Mouse (Mus musculus): ENCODE measurements around the gene Rab39. TPM values are rescaled to one million over a fixed set of nuclear protein-coding genes. Genes with fewer than 3 reads are reported as not detected.

The Rab39 gene
- polyA plus RNA-seq, 1 experiment from 2014 or later, result 0.60 TPM

DNA sequence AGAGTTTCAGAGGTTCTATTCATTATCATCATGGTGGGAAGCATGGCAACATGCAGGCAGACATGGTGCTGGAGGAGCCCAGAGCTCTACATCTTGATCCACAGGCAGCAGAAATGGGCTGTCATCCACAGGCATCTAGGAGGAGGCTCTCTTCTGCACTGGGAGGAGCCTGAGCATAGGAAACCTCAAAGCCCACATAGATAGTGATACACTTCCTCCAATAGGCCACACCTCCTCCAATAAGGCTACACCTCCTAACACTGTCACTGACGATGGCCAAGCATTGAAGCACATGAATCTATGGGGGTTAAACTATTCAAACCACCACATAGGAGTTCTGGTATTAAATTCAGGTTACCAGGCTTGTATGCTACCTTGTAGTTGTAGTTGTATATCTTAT lies 12.3 kb downstream of the Rab39 start:
- H3K9me3 ChIP-seq (ENCODE audit: control insufficient read depth, low read length), result no peaks in the 10 kb centered on the region
- H3K4me2 ChIP-seq, result no peak overlapping the region
- H3K4me3 ChIP-seq (ENCODE audit: low read depth, low read length), result no peak overlapping the region
- no peaks in the 10 kb centered on the region for H3K4me1 ChIP-seq (replicated peaks; ENCODE audit: control insufficient read depth, insufficient read depth, low read length)
- peak; percentile 58; the same call in 1 of the 2 replicates for ATAC-seq (replicated peaks; ENCODE audit: low FRiP score)
- H3K27ac ChIP-seq (ENCODE audit: low read depth, low read length), result no peak overlapping the region
- DNase-seq (ENCODE audit: low spot score), result no peak
- H3K27me3 ChIP-seq (replicated peaks; ENCODE audit: control insufficient read depth, insufficient read depth, low read length), result no peaks in the 10 kb centered on the region
- H3K36me3 ChIP-seq (ENCODE audit: control insufficient read depth, insufficient read depth, low read length), result no peaks in the 10 kb centered on the region
- WGBS, result 33% methylated on average over 1 of the region's 1 CpGs
- no peak overlapping the region for H3K9ac ChIP-seq (ENCODE audit: low read depth, low read length)

DNA sequence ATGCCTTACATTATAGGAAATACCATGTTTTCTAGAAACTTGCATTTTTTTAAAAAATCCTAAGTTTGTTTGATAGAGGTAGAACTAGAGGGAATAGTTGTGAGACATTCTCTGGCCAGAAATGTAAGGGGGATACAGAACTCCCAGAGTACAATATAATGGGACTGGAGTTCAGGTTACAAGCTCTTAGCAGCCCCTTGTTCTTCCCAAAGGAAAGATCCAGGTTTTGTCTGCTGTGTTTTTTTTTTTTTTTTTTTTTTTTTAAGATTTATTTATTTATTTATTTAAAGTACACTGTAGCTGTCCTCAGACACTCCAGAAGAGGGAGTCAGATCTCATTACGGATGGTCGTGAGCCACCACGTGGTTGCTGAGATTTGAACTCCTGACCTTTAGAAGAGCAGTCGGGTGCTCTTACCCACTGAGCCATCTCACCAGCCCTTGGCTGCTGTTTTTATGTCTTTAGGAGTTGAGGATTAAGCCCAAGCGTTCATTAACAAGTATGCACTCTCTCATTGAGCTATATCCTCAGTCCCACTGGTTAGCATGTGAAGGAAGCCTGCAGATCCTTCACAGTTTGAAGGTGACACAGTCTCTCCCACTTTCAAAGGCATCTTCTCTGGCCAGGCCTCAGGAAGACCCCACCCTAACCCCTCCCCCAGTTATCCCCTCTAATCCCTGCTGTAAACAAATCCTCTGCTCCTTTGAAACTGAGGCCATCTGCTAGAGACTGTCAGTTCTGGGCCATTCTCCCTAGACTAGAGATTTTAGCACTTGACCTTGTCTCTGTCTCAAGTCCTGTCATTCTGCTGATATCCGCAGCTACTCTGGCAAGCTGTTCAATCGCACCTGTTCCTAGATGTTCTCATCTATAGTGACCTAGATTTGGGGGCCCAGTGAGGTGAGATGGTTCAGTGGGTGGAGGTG lies 14.0 kb downstream of the Rab39 start:
- ATAC-seq (replicated peaks; ENCODE audit: low FRiP score) (no peak), DNase-seq (ENCODE audit: low spot score) (no peak)
- H3K4me3 ChIP-seq (ENCODE audit: low read depth, low read length), result no peak overlapping the region
- no peak overlapping the region for H3K27ac ChIP-seq (ENCODE audit: low read depth, low read length)
- no peaks in the 10 kb centered on the region for H3K27me3 ChIP-seq (replicated peaks; ENCODE audit: control insufficient read depth, insufficient read depth, low read length)
- H3K4me2 ChIP-seq, result no peak overlapping the region
- no peaks in the 10 kb centered on the region for H3K9me3 ChIP-seq (ENCODE audit: control insufficient read depth, low read length)
- no peaks in the 10 kb centered on the region for H3K4me1 ChIP-seq (replicated peaks; ENCODE audit: control insufficient read depth, insufficient read depth, low read length)
- no peak overlapping the region for H3K9ac ChIP-seq (ENCODE audit: low read depth, low read length)
- H3K36me3 ChIP-seq (ENCODE audit: control insufficient read depth, insufficient read depth, low read length), result no peaks in the 10 kb centered on the region
- 45% methylated on average over 7 of the region's 7 CpGs for WGBS

DNA sequence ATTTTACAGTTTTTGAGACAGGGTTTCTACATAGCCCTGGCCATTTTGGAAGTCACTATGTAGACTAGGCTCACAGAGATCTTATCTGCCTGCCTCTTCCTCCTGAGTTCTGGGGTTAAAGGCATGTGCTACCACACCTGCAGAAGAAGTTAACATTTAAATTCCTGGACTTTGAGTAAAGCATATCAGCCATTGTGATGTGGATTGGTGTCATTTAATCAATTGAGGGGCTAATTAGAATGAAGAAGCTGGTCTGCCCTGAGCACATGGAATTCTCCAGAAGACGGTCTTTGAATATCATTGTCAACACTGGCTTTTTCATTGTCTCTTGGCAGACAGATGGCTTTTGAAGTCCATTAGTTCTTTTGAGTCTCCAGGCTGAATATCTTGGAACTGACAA lies 25.2 kb downstream of the Rab39 start:
- no peaks in the 10 kb centered on the region for H3K9me3 ChIP-seq (ENCODE audit: control insufficient read depth, low read length)
- 85% methylated on average over 1 of the region's 1 CpGs for whole genome bisulfite sequencing
- no peaks in the 10 kb centered on the region for H3K27me3 ChIP-seq (replicated peaks; ENCODE audit: control insufficient read depth, insufficient read depth, low read length)
- no peak overlapping the region for H3K4me2 ChIP-seq
- H3K4me3 ChIP-seq (ENCODE audit: low read depth, low read length), result no peak overlapping the region
- no peaks in the 10 kb centered on the region for H3K4me1 ChIP-seq (replicated peaks; ENCODE audit: control insufficient read depth, insufficient read depth, low read length)
- no peak overlapping the region for H3K27ac ChIP-seq (ENCODE audit: low read depth, low read length)
- H3K9ac ChIP-seq (ENCODE audit: low read depth, low read length), result no peak overlapping the region
- H3K36me3 ChIP-seq (ENCODE audit: control insufficient read depth, insufficient read depth, low read length), result no peaks in the 10 kb centered on the region
- ATAC-seq (replicated peaks; ENCODE audit: low FRiP score) (no peak), DNase-seq (ENCODE audit: low spot score) (no peak)

DNA sequence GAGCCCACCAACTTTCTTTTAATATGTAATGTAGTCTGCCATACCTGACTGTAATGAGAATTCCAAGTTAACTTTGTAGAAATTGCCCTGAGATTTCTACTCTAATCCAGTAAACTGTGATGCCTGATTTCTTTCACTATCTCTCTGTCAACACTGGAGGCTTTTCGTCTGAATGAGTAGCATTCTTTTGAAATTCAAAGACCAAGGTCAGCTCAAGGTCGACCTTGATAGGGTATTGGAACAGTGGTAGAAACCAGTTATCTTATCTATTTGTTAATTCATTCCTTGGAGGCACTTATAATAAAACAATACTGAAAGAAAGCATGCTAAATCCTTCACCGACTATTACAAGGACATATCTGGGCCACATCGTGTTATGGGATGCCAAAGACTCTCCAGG lies 29.1 kb downstream of the Rab39 start:
- Histone ChIP-seq H3K4me3 (ENCODE audit: low read depth, low read length) (no peak overlapping the region), H3K27me3 (replicated peaks; ENCODE audit: control insufficient read depth, insufficient read depth, low read length) (no peaks in the 10 kb centered on the region), H3K9ac (ENCODE audit: low read depth, low read length) (no peak overlapping the region), H3K36me3 (ENCODE audit: control insufficient read depth, insufficient read depth, low read length) (no peaks in the 10 kb centered on the region), H3K4me2 (no peak overlapping the region), H3K27ac (ENCODE audit: low read depth, low read length) (no peak overlapping the region), H3K4me1 (replicated peaks; ENCODE audit: control insufficient read depth, insufficient read depth, low read length) (no peaks in the 10 kb centered on the region), H3K9me3 (ENCODE audit: control insufficient read depth, low read length) (no peaks in the 10 kb centered on the region)
- DNase-seq (ENCODE audit: low spot score) (no peak), ATAC-seq (replicated peaks; ENCODE audit: low FRiP score) (no peak)
- WGBS, result 65% methylated on average over 4 of the region's 4 CpGs

DNA sequence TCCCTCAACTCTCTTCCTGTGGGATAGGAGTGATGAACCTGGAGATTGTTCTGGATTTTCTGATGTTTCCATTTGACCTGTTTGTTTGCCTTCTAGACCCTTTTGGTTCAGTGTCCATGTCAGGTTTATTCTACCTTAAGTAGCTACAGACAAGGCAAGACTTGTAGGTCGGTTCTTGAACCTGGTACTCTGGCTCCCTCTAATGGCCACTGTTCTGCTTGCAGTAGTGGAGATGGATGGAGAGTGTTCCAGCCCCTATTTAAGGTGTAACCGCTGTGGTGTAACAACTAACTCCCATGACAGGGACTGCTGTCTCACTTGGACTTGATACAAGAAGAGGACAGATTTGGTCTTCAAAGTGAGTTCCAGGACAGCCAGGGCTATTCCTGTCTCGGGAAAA lies 32.5 kb downstream of the Rab39 start:
- H3K9me3 ChIP-seq (ENCODE audit: control insufficient read depth, low read length), result no peaks in the 10 kb centered on the region
- H3K9ac ChIP-seq (ENCODE audit: low read depth, low read length), result no peak overlapping the region
- ATAC-seq (replicated peaks; ENCODE audit: low FRiP score) (peak; percentile 47; the same call in 1 of the 2 replicates), DNase-seq (ENCODE audit: low spot score) (peak; percentile 42)
- 10% methylated on average over 3 of the region's 3 CpGs for WGBS
- no peak overlapping the region for H3K4me2 ChIP-seq
- no peak overlapping the region for H3K4me3 ChIP-seq (ENCODE audit: low read depth, low read length)
- no peaks in the 10 kb centered on the region for H3K36me3 ChIP-seq (ENCODE audit: control insufficient read depth, insufficient read depth, low read length)
- no peaks in the 10 kb centered on the region for H3K4me1 ChIP-seq (replicated peaks; ENCODE audit: control insufficient read depth, insufficient read depth, low read length)
- H3K27ac ChIP-seq (ENCODE audit: low read depth, low read length), result no peak overlapping the region
- H3K27me3 ChIP-seq (replicated peaks; ENCODE audit: control insufficient read depth, insufficient read depth, low read length), result no peaks in the 10 kb centered on the region

DNA sequence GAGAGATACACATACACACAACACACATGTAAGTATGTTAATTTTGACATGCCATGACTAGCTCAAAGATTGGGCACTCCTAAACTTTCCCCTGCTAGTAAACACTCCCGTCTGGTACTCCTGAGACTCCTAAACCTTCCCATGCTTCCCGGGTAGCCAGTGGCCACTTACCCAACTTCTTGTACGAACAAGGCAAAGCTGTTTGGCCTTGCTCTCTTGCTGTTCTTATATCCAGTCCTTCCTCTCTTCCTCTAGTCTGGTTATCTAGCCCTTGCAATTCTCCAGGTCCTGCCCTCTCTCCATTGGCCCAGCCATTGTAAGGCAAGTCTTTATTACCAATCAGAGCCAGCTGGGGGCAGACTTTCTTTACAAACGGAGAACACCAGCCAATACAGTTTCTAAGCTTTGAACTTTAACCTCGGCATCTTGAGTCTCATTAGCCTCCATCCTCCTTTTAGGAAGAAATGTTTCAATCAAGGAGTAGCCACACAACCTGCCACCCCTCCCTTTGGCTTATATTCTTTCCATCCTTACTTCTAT lies 36.3 kb downstream of the Rab39 start, which contains the start of gene Cul5:
Gene Cul5 (minus strand): TSS at position 335 of the 540 bp plus-strand sequence.
- no peak within 1 kb of the TSS for H3K4me2 ChIP-seq
- no peaks in the 10 kb centered on the region for H3K9me3 ChIP-seq (ENCODE audit: control insufficient read depth, low read length)
- H3K27ac ChIP-seq (ENCODE audit: low read depth, low read length), result no peak within 1 kb of the TSS
- no peak within 1 kb of the TSS for H3K4me3 ChIP-seq (ENCODE audit: low read depth, low read length)
- H3K27me3 ChIP-seq (replicated peaks; ENCODE audit: control insufficient read depth, insufficient read depth, low read length), result no peaks in the 10 kb centered on the region
- ATAC-seq (replicated peaks; ENCODE audit: low FRiP score) (peak; percentile 32; the same call in 1 of the 2 replicates), DNase-seq (ENCODE audit: low spot score) (no peak)
- no peak within 1 kb of the TSS for H3K9ac ChIP-seq (ENCODE audit: low read depth, low read length)
- H3K36me3 ChIP-seq (ENCODE audit: control insufficient read depth, insufficient read depth, low read length), result no peaks in the 10 kb centered on the region
- WGBS, result 42% methylated on average over 5 of the region's 5 CpGs
- H3K4me1 ChIP-seq (replicated peaks; ENCODE audit: control insufficient read depth, insufficient read depth, low read length), result no peaks in the 10 kb centered on the region

DNA sequence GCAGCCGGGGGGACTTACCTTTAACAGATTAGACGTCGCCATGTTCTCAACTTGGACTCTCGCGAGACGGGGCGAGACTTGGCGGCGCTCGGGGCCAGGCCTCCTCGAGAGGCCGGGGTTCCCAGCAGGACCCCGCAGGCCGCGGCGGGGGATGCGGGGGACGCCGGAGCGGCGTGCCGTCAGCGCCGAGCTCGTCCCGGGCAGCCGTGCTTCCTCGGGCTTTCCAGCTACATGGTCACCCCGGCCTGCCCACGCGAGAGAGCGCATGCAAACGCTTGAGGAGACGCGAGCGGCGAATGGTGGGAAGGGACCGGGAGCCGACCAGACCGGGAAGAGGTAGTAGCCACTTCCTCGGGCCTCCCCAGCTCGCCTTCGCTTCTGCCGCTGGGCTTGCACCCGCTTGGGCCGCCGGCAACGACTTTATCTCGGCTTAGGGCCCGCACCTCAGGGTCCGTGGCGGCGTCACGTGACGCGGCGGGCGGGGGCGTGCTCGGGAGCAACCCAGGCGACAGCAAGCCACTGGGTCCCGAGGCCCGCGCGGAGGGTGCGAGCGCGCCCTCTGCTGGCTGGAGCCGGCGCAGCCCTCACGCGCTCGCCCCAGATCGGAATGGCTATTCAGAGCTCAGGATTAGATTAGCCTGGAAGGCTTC lies 38.9 kb downstream of the Rab39 start:
- WGBS, result under 1% methylated on average over 74 of the region's 74 CpGs
- H3K36me3 ChIP-seq (ENCODE audit: control insufficient read depth, insufficient read depth, low read length), result no peaks in the 10 kb centered on the region
- H3K9ac ChIP-seq (ENCODE audit: low read depth, low read length), result peak overlapping the region; percentile 97
- no peaks in the 10 kb centered on the region for H3K4me1 ChIP-seq (replicated peaks; ENCODE audit: control insufficient read depth, insufficient read depth, low read length)
- no peaks in the 10 kb centered on the region for H3K27me3 ChIP-seq (replicated peaks; ENCODE audit: control insufficient read depth, insufficient read depth, low read length)
- peak overlapping the region; percentile 83 for H3K4me3 ChIP-seq (ENCODE audit: low read depth, low read length)
- ATAC-seq (replicated peaks; ENCODE audit: low FRiP score) (peak; percentile 96), DNase-seq (ENCODE audit: low spot score) (peak; percentile 90)
- peak overlapping the region; percentile 83 for H3K4me2 ChIP-seq
- H3K9me3 ChIP-seq (ENCODE audit: control insufficient read depth, low read length), result no peaks in the 10 kb centered on the region
- H3K27ac ChIP-seq (ENCODE audit: low read depth, low read length), result peak overlapping the region; percentile 87

DNA sequence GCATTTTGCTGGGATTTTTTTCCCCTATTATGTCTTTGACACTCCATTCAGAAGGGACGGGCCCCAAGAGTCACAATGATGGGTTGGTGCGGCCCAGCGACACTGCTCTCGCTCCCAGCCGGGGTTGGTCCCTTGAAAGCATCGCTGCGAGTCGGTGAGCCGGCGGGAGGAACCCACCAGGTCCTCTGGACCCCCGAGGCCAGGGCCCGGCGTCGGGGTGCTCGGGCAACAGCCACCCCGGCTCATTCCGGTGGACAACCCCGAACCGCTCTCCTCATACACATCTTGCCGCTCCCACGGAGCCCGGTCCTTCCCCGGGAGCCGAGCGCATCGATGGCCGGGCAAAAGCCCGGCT lies 39.4 kb downstream of the Rab39 start:
- Histone ChIP-seq H3K9ac (ENCODE audit: low read depth, low read length) (peak overlapping the region; percentile 97), H3K27ac (ENCODE audit: low read depth, low read length) (peak overlapping the region; percentile 87), H3K4me1 (replicated peaks; ENCODE audit: control insufficient read depth, insufficient read depth, low read length) (no peaks in the 10 kb centered on the region), H3K4me2 (peak overlapping the region; percentile 83), H3K9me3 (ENCODE audit: control insufficient read depth, low read length) (no peaks in the 10 kb centered on the region), H3K4me3 (ENCODE audit: low read depth, low read length) (peak overlapping the region; percentile 83), H3K36me3 (ENCODE audit: control insufficient read depth, insufficient read depth, low read length) (no peaks in the 10 kb centered on the region), H3K27me3 (replicated peaks; ENCODE audit: control insufficient read depth, insufficient read depth, low read length) (no peaks in the 10 kb centered on the region)
- under 1% methylated on average over 28 of the region's 28 CpGs for WGBS
- DNase-seq (ENCODE audit: low spot score) (no peak), ATAC-seq (replicated peaks; ENCODE audit: low FRiP score) (no peak; the same call in none of the 2 replicates)

Measured in liver, embryonic 11.5 days (tissue).